Mouse (Mus musculus): ENCODE results near the gene Gm4787. TPM values are rescaled to one million over a fixed set of nuclear protein-coding genes. Genes with fewer than 3 reads are reported as not detected.

Gm4787 gene
- polyA plus RNA-seq, 1 experiment from 2014 or later = 0.13 TPM

Other genes starting within 250 kb of the Gm4787 start
- gene Slc8a3, start 46.3 kb downstream of the Gm4787 start, polyA plus RNA-seq (2015; fragmentation: Nextera tagmentation; extraction: Ambion mirVana) = 0.02 and 0.03 TPM in 2 replicates
- 0.08 and 0.21 TPM in 2 replicates for gene Adam4, start 42.5 kb upstream of the Gm4787 start, polyA plus RNA-seq (2015; fragmentation: Nextera tagmentation; extraction: Ambion mirVana)
- gene Cox16, start 105.7 kb upstream of the Gm4787 start, polyA plus RNA-seq (2015; fragmentation: Nextera tagmentation; extraction: Ambion mirVana) = 52.7 and 64.5 TPM in 2 replicates
- gene Gm20498, start 153.4 kb upstream of the Gm4787 start, polyA plus RNA-seq (2015; fragmentation: Nextera tagmentation; extraction: Ambion mirVana) = 10.4 and 11.1 TPM in 2 replicates
- 13.0 and 13.2 TPM in 2 replicates for gene Synj2bp, start 153.4 kb upstream of the Gm4787 start, polyA plus RNA-seq (2015; fragmentation: Nextera tagmentation; extraction: Ambion mirVana)
- not detected in 2 replicates for gene Adam21, start 189.0 kb upstream of the Gm4787 start, polyA plus RNA-seq (2015; fragmentation: Nextera tagmentation; extraction: Ambion mirVana)
- 31.8 and 33.2 TPM in 2 replicates for gene Med6, start 215.5 kb upstream of the Gm4787 start, polyA plus RNA-seq (2015; fragmentation: Nextera tagmentation; extraction: Ambion mirVana)

Data from liver, embryonic 15.5 days (tissue).